Mouse (Mus musculus) erythroblast, embryonic 14.5 days (primary cell): ENCODE measurements around the gene C330021F23Rik. TPM values are rescaled to one million over a fixed set of nuclear protein-coding genes. Genes with fewer than 3 reads are reported as not detected.

Source experiments
- H3K27me3 ChIP-seq: 2 replicates; pipeline ENCODE4 v1.6.1; 2012; ENCODE audit warnings: inconsistent platforms; ENCODE audit not compliant: control insufficient read depth
- H3K36me3 ChIP-seq: 2 replicates; pipeline ENCODE4 v1.6.1; 2012; ENCODE audit warnings: mild to moderate bottlenecking, inconsistent platforms; ENCODE audit not compliant: control insufficient read depth
- H3K4me1 ChIP-seq: 2 replicates; pipeline ENCODE4 v1.6.1; 2012; ENCODE audit warnings: inconsistent platforms; ENCODE audit not compliant: control insufficient read depth
- H3K4me3 ChIP-seq: replicated peaks from 2 replicates; pipeline ENCODE3; 2012; ENCODE audit warnings: moderate library complexity, mild to moderate bottlenecking, inconsistent platforms
- H3K9me3 ChIP-seq: 2 replicates; pipeline ENCODE4 v1.6.1; 2012; ENCODE audit warnings: low read length, inconsistent platforms, mixed read lengths; ENCODE audit not compliant: control insufficient read depth
- GATA1 ChIP-seq: IDR thresholded peaks from 2 replicates; pipeline ENCODE4 v1.6.1; 2012; ENCODE audit warnings: low read length, inconsistent platforms, mixed read lengths
- TAL1 ChIP-seq: IDR thresholded peaks from 3 replicates; pipeline ENCODE4 v1.6.1; 2012; ENCODE audit warnings: low read length, inconsistent platforms, mixed read lengths
- polyA plus RNA-seq: library from polyadenylated mRNA; stranded (reverse); fragments of >175 nt; gene quantifications from 2 replicates; pipeline ENCODE4 v1.2.3, GENCODE M21; 2012

Gene C330021F23Rik
- polyA plus RNA-seq, 1 experiment = not detected

DNA sequence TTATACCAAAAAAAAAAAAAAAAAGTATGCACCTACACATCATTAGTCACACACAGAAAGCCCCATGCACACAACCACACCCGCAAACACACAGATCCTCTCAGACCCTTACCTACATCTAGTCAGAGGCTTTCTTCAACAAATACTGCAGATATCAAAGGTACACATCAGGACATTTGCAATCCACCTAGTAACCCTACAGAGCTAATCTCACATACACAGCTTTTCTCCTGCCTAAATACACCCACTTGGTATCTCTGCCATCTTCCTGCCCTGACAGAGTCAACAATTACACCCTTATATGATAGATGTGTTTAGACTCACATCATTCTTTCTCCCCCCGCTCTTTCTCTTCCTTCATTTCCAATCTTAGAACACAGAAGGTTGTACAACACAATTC is 18.7 kb downstream of the C330021F23Rik start:
- no peaks in the 10 kb centered on the region for H3K36me3 ChIP-seq

GRCm38 (mm10) chr8:3586993-3587390 is 19.2 kb downstream of the C330021F23Rik start, which contains the start of gene Camsap3:
Gene Camsap3 (plus strand): TSS chr8:3587293.
- TF ChIP-seq TAL1 (no peak), GATA1 (no peak)
- Histone ChIP-seq H3K4me3 (peak within 1 kb of the TSS; percentile 72), H3K4me1 (peaks cover 33% of the 10 kb centered on the region), H3K27me3 (peaks cover 7% of the 10 kb centered on the region), H3K9me3 (no peaks in the 10 kb centered on the region), H3K36me3 (no peaks in the 10 kb centered on the region)

More for the DNA sequence above, 18.7 kb downstream of the C330021F23Rik start:
- peaks cover 33% of the 10 kb centered on the region for H3K4me1 ChIP-seq
- H3K4me3 ChIP-seq = no peak overlapping the region
- TF ChIP-seq GATA1 (no peak), TAL1 (peak; percentile 42; the same call in 1 of the 3 replicates)
- H3K9me3 ChIP-seq = no peaks in the 10 kb centered on the region
- peaks cover 7% of the 10 kb centered on the region for H3K27me3 ChIP-seq

GRCm38 (mm10) chr8:3587391-3588257 is 19.8 kb downstream of the C330021F23Rik start:
- Histone ChIP-seq H3K9me3 (no peaks in the 10 kb centered on the region), H3K27me3 (peaks cover 7% of the 10 kb centered on the region), H3K4me1 (peaks cover 33% of the 10 kb centered on the region), H3K36me3 (no peaks in the 10 kb centered on the region), H3K4me3 (peak overlapping the region; percentile 72)
- no peak for TF ChIP-seq GATA1
- TF ChIP-seq TAL1 = no peak

GRCm38 (mm10) chr8:3588258-3588633 is 20.5 kb downstream of the C330021F23Rik start:
- peaks cover 33% of the 10 kb centered on the region for H3K4me1 ChIP-seq
- H3K4me3 ChIP-seq = peak overlapping the region; percentile 72
- H3K36me3 ChIP-seq = no peaks in the 10 kb centered on the region
- H3K9me3 ChIP-seq = no peaks in the 10 kb centered on the region
- peaks cover 7% of the 10 kb centered on the region for H3K27me3 ChIP-seq
- TF ChIP-seq GATA1 = no peak
- no peak for TF ChIP-seq TAL1

DNA sequence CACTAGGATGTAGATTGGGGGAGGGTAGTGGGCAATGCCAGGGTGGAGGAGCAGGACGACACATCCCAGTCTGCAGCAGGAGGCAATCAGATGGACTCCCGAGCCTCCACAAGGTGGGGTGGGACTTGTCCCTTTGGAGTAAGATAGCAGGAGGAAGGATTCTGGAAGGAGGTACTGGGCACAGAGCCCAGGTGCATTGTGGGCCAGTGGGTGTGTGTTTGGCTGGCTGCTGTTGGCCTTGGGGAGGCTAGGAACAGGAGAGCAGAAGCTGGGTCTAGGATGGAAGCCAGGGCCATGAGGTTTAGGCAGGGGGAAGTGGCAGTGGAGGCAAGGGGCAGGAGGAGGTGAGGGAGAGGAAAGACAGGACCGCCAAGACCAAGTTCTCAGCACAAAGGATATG is 25.7 kb downstream of the C330021F23Rik start:
- no peak for TF ChIP-seq TAL1
- TF ChIP-seq GATA1 = no peak
- H3K4me1 ChIP-seq = peaks cover 7% of the 10 kb centered on the region
- peaks cover 2% of the 10 kb centered on the region; the same call in 1 of the 2 replicates for H3K36me3 ChIP-seq
- H3K9me3 ChIP-seq = no peaks in the 10 kb centered on the region
- H3K27me3 ChIP-seq = no peaks in the 10 kb centered on the region
- no peak overlapping the region for H3K4me3 ChIP-seq

- Histone ChIP-seq H3K4me3 (no peak overlapping the region), H3K36me3 (peaks cover 6% of the 10 kb centered on the region), H3K9me3 (no peaks in the 10 kb centered on the region), H3K27me3 (no peaks in the 10 kb centered on the region), H3K4me1 (peaks cover 3% of the 10 kb centered on the region; the same call in 1 of the 2 replicates)
- TF ChIP-seq TAL1 (no peak), GATA1 (no peak)
Measured at GRCm38 (mm10) chr8:3594466-3594865, 26.7 kb downstream of the C330021F23Rik start.

DNA sequence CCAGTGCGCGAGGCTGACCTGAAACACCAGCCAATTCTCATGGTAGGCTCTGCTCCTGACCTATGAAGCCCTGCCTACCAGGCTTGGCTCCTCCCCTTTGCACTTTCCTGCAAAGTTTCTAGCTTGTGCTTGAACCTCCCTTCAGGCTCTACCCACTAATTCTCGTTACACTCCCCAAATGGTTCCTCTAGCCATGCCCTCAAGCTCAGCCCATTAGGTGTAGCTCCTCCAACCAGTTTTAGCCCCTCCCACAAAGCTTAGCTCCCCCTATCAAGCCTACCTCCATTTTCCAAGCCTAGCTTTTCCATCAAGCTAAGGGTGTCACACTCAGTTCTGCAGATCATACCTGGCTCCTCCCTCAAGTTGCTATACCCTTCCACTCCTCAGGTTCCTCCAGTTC is 30.3 kb downstream of the C330021F23Rik start:
- H3K9me3 ChIP-seq = no peaks in the 10 kb centered on the region
- H3K4me1 ChIP-seq = peaks cover 3% of the 10 kb centered on the region; the same call in 1 of the 2 replicates
- H3K27me3 ChIP-seq = no peaks in the 10 kb centered on the region
- TF ChIP-seq GATA1 (no peak), TAL1 (no peak)
- no peak overlapping the region for H3K4me3 ChIP-seq
- H3K36me3 ChIP-seq = peaks cover 22% of the 10 kb centered on the region

DNA sequence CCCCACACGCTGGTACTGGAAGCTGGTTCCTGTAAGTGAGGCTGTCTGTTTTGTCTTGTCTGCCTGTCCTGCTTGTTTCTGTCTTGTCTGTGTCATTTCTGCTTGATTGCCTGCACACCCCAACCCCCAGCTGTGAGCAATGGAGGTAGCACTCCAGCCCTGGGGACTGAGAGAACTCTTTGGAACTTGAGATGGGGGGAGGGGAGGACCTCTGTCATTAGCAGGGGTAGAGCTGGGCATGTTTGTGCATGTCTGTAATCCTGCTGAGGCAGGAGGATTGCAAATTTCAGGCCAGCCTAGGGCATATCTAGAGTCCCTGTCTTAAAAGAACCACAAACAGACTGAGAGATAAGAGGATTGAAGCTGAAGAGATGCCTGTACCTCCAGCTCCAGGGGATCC is 31.4 kb downstream of the C330021F23Rik start:
- Histone ChIP-seq H3K36me3 (peaks cover 33% of the 10 kb centered on the region), H3K4me3 (no peak overlapping the region), H3K4me1 (no peaks in the 10 kb centered on the region; the same call in 1 of the 2 replicates), H3K27me3 (no peaks in the 10 kb centered on the region), H3K9me3 (no peaks in the 10 kb centered on the region)
- no peak for TF ChIP-seq TAL1
- no peak for TF ChIP-seq GATA1

- H3K4me3 ChIP-seq = no peak overlapping the region
- no peaks in the 10 kb centered on the region for H3K27me3 ChIP-seq
- H3K9me3 ChIP-seq = no peaks in the 10 kb centered on the region
- no peaks in the 10 kb centered on the region; the same call in 1 of the 2 replicates for H3K4me1 ChIP-seq
- peaks cover 38% of the 10 kb centered on the region for H3K36me3 ChIP-seq
- TF ChIP-seq TAL1 (no peak), GATA1 (no peak)
Measured at GRCm38 (mm10) chr8:3600401-3600800, 32.6 kb downstream of the C330021F23Rik start.
